Mouse (Mus musculus) midbrain, embryonic 15.5 days (tissue): ENCODE data around the gene Slc13a2. TPM values are rescaled to one million over a fixed set of nuclear protein-coding genes. Genes with fewer than 3 reads are reported as not detected.

Experiments used
- ATAC-seq: fragments of 200-750 bp; cut with Nextera tagmentation; replicated peaks from 2 replicates; pipeline ENCODE4 v1.8.0; 2017; ENCODE audit warnings: moderate TSS enrichment
- H3K27ac ChIP-seq: fragments of 300-500 bp; sonication (generic); 2 replicates; pipeline ENCODE4 v1.5.1; 2015; ENCODE audit warnings: mild to moderate bottlenecking, inconsistent platforms
- H3K27me3 ChIP-seq: fragments of 300-500 bp; sonication (generic); replicated peaks from 2 replicates; pipeline ENCODE4 v1.6.1; 2015; ENCODE audit warnings: inconsistent platforms
- H3K36me3 ChIP-seq: fragments of 300-500 bp; sonication (generic); replicated peaks from 2 replicates; pipeline ENCODE4 v1.6.1; 2015; ENCODE audit warnings: inconsistent platforms
- H3K4me1 ChIP-seq: fragments of 300-500 bp; sonication (generic); 2 replicates; pipeline ENCODE4 v1.6.1; 2015; ENCODE audit warnings: inconsistent platforms
- H3K4me2 ChIP-seq: fragments of 300-500 bp; sonication (generic); 2 replicates; pipeline ENCODE4 v1.6.1; 2015; ENCODE audit warnings: inconsistent platforms, mild to moderate bottlenecking, moderate library complexity
- H3K4me3 ChIP-seq: fragments of 300-500 bp; sonication (generic); 2 replicates; pipeline ENCODE4 v1.5.1; 2015; ENCODE audit warnings: mild to moderate bottlenecking, inconsistent platforms
- H3K9ac ChIP-seq: fragments of 300-500 bp; sonication (generic); 2 replicates; pipeline ENCODE4 v1.6.1; 2015; ENCODE audit warnings: mild to moderate bottlenecking, inconsistent platforms
- H3K9me3 ChIP-seq: fragments of 300-500 bp; sonication (generic); 2 replicates; pipeline ENCODE4 v1.6.1; 2016; ENCODE audit warnings: inconsistent platforms
- WGBS: fragments of 180-500 bp; shearing (Covaris S2); methylation state at CpG from one replicate; pipeline ENCODE4 v1.1.7; 2015; ENCODE audit warnings: mixed read lengths; 5-methylcytosine and 5-hydroxymethylcytosine counted together
- polyA plus RNA-seq: library from polyadenylated mRNA; unstranded; fragments of >200 nt; fragmentation: Nextera tagmentation; extraction: Ambion mirVana; gene quantifications from 2 replicates; pipeline ENCODE4 v1.2.1, GENCODE M21; 2015

The Slc13a2 gene
- polyA plus RNA-seq: not detected in 2 replicates

DNA sequence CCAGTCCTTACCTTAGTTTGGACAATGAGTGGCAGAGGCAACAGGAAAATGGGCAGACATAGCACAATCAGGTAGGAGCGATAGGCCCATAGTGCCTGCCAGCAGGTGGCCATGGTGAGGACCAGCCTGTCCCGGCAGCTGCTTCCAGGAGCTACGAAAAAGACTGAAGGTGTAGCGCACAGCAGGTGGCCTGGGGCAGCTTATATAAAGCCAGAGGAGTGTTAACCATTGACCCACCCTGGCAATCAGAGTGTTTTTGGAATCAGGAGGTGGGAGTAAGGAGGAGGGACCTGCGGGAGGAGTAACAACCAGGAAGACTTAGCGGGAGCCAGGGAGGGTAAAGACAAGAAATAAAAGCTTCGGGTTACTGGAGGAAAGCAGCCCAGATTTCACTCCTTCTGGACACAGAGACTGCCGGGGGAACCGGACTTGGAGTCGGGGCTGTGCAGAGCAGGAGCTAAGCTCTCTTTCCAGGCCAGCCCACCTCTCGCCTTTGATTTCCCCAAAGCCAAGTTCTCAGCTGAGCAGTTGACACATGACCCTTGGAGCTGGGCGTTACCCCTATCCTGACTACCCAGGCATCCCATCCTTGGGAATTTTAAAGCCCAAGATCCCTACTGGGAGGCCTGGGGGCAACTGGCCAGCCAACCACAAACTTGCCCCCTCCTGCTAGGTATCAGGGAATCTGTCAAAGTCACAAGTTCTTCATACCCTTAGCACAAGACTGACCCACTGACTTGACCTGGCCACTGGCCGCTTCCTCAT is at the start of gene Slc13a2:
TSS of gene Slc13a2 (minus strand) at position 163 of the 765 bp plus-strand sequence.
- no peaks in the 10 kb centered on the region for H3K4me1 ChIP-seq
- no peak for ATAC-seq
- H3K9ac ChIP-seq: no peak within 1 kb of the TSS
- no peak within 1 kb of the TSS for H3K4me3 ChIP-seq
- H3K36me3 ChIP-seq: no peaks in the 10 kb centered on the region
- H3K27me3 ChIP-seq: no peaks in the 10 kb centered on the region
- no peaks in the 10 kb centered on the region for H3K9me3 ChIP-seq
- no peak within 1 kb of the TSS for H3K27ac ChIP-seq
- H3K4me2 ChIP-seq: no peak within 1 kb of the TSS
- 34% methylated on average over 13 of the region's 13 CpGs for WGBS

DNA sequence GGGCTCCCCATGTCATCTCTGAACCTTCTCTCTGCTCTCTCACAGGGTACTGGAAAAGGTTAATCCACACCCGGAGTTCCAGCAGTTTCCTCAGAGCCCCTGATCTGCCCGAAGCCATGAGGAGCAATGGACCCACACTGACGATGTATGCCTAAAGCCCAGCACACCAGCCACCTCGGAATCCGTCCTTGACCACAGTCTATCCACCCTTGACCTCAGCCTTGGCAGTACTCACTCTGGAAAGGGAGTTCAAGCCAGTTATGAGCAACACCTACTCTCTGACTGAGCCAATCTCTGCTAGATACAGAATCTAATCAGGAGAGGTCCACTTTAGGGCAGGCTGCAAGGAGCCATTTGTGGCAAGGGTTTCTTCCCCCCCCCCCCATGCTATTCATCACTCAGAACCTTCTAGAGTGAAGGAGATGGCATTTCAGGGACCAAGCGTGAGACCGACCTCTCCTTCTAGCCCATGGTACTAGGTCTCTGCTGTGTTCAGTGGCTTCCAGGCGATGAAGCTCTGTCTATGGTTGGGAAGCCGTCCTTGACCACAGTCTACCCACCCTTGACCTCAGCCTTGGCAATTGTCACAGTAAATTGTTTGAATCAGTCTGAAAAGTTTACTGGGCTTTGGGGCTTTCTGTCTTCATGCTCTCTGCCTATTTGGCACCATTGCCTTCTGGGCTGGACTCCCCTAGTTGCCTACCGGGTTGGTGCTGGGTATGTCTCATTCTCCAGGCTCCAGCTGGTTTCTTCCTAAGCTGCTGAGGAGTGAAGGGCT is 49.5 kb upstream of the Slc13a2 start:
- H3K4me2 ChIP-seq: no peak overlapping the region
- no peak for ATAC-seq

DNA sequence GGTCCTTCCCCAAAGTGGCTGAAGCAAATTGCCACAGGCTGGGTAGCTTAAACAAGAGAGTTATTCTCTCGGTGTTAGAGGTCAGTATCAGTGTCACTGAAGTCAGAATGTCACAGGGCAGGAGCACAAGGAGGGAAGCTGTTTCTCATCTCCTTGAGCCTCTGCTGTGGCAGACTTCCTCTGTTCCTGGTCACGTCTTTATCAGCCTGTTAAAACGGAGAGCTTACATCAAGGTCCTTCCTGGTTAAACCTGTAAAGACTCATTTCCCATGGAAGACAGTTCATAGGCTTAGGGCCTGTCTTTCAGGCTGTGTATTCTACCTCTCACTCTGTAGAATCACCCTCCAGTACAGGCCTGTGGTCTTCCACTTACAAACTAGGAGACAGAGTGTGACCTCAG is 45.9 kb upstream of the Slc13a2 start:
- Histone ChIP-seq H3K4me2 (no peak overlapping the region), H3K36me3 (no peaks in the 10 kb centered on the region), H3K27me3 (no peaks in the 10 kb centered on the region; the same call in 1 of the 2 replicates), H3K27ac (no peak overlapping the region), H3K9ac (no peak overlapping the region), H3K4me3 (no peak overlapping the region), H3K4me1 (peaks cover 17% of the 10 kb centered on the region), H3K9me3 (no peaks in the 10 kb centered on the region)
- ATAC-seq: no peak
- 69% methylated on average over 3 of the region's 3 CpGs for WGBS

More for the DNA sequence above, 49.5 kb upstream of the Slc13a2 start:
- peaks cover 5% of the 10 kb centered on the region for H3K4me1 ChIP-seq
- no peak overlapping the region for H3K9ac ChIP-seq
- H3K4me3 ChIP-seq: no peak overlapping the region
- H3K27ac ChIP-seq: no peak overlapping the region
- 88% methylated on average over 10 of the region's 10 CpGs for WGBS
- no peaks in the 10 kb centered on the region for H3K27me3 ChIP-seq
- H3K36me3 ChIP-seq: peaks cover 14% of the 10 kb centered on the region; the same call in 1 of the 2 replicates
- no peaks in the 10 kb centered on the region for H3K9me3 ChIP-seq

DNA sequence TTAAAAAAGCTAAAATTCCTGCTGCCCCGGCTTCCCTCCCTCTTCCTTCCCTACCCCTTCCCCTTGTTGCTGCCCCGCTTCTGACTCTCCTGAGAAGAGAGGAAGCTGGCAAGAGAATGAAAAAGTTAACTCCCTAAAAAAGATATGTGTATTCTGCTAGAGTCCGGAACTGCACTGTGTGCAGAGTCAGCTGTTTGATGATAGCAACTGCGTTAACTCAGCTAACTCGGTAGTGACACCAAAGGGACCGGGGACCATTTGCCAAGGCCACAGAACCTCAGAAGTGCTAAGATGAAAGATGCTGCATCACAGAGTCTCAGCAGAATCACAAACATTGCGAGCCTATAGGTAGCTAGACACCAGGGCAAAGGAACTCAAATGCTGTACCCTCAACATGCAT is 45.5 kb upstream of the Slc13a2 start:
- WGBS: 92% methylated on average over 7 of the region's 7 CpGs
- H3K36me3 ChIP-seq: no peaks in the 10 kb centered on the region
- H3K9me3 ChIP-seq: no peaks in the 10 kb centered on the region
- no peak overlapping the region for H3K4me2 ChIP-seq
- peaks cover 17% of the 10 kb centered on the region for H3K4me1 ChIP-seq
- no peak for ATAC-seq
- no peak overlapping the region for H3K27ac ChIP-seq
- H3K27me3 ChIP-seq: no peaks in the 10 kb centered on the region; the same call in 1 of the 2 replicates
- no peak overlapping the region for H3K9ac ChIP-seq
- no peak overlapping the region for H3K4me3 ChIP-seq

DNA sequence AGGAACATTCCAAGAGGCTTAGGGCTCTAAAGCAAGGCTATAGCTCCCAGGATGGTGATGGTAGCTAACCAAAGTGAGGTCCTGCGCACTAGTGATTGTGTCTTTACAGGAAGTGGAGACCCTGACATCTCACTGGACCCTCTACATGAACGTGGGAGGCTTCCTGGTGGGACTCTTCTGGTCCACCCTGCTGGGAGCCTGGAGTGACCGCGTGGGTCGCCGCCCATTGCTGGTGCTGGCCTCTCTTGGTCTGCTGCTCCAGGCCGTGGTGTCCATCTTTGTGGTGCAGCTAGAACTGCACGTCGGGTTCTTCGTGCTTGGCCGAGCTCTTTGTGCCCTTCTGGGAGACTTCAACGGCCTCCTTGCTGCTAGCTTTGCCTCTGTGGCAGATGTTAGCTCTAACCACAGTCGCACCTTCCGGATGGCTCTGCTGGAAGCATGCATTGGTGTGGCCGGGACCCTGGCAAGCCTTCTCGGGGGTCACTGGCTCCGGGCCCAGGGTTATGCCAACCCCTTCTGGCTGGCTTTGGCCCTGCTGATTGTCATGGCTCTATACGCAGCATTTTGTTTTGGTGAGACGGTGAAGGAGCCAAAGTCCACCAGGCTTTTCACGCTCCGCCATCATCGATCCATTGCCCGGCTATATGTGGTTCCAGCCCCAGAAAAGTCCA is 44.4 kb upstream of the Slc13a2 start:
- peak; percentile 37 for ATAC-seq
- Histone ChIP-seq H3K4me1 (peaks cover 17% of the 10 kb centered on the region), H3K36me3 (no peaks in the 10 kb centered on the region), H3K27me3 (no peaks in the 10 kb centered on the region; the same call in 1 of the 2 replicates), H3K4me2 (peak overlapping the region; percentile 67), H3K4me3 (peak overlapping the region; percentile 90), H3K27ac (peak overlapping the region; percentile 85; the same call in 1 of the 2 replicates), H3K9me3 (no peaks in the 10 kb centered on the region), H3K9ac (peak overlapping the region; percentile 85)
- 51% methylated on average over 23 of the region's 23 CpGs for WGBS

DNA sequence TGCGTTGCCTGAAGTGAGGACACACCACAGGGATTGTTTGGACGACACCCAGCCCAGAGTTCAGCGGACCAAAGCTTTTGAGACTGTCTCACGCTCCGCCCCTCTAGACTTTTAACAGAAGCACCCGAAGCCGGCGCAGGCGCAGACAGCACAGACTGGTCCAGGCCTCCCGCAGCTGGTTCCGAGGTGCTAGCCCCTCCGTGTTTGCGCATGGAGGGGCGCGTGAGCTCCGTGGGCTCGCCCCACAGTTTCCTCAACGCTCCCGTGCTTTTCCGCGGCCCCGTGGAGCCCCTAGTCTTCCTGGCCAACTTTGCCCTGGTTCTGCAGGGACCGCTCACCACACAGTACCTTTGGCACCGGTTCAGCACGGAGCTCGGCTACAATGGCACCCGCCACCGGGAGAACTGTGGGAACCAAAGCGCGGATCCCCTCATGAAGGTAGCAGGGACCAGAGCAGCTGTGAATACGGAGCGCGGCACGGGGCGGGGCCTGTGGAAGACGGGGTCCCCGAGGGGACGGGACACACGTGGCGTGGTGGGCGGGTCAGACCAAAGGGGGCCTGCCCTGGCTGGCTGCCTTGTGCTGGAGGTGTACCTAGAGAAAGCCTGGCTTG is 43.7 kb upstream of the Slc13a2 start, which contains the start of gene Slc46a1:
TSS of gene Slc46a1 (plus strand) at position 130 of the 613 bp plus-strand sequence.
- Histone ChIP-seq H3K36me3 (no peaks in the 10 kb centered on the region), H3K4me1 (peaks cover 17% of the 10 kb centered on the region), H3K27me3 (no peaks in the 10 kb centered on the region; the same call in 1 of the 2 replicates), H3K9me3 (no peaks in the 10 kb centered on the region), H3K9ac (peak within 1 kb of the TSS; percentile 85), H3K4me2 (peak within 1 kb of the TSS; percentile 67), H3K4me3 (peak within 1 kb of the TSS; percentile 90), H3K27ac (peak within 1 kb of the TSS; percentile 85)
- under 1% methylated on average over 41 of the region's 41 CpGs for WGBS
- peak; percentile 94 for ATAC-seq

DNA sequence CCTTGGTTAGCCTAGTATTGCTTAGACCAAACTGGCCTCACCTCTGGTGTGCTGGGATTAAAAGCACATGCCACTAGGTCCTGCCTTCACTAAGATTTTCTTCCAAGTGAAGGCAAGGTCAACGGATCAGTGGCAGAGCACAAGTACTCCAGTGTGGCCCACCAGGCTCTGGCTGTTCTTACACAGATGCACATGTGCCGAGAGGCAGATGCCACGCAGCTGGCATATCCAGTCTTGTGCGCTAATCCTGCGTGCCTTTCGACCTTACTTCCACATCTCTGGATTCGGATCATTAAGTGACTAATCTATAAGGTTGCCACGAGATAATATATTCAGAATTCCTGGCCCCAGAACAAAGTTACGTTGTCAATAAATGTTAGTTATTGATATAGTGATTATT is 43.1 kb upstream of the Slc13a2 start:
- no peak for ATAC-seq
- WGBS: 20% methylated on average over 9 of the region's 9 CpGs
- Histone ChIP-seq H3K36me3 (no peaks in the 10 kb centered on the region), H3K27ac (no peak overlapping the region), H3K4me3 (peak overlapping the region; percentile 90), H3K9me3 (no peaks in the 10 kb centered on the region), H3K27me3 (no peaks in the 10 kb centered on the region; the same call in 1 of the 2 replicates), H3K4me1 (peaks cover 17% of the 10 kb centered on the region), H3K9ac (peak overlapping the region; percentile 85), H3K4me2 (peak overlapping the region; percentile 67)

DNA sequence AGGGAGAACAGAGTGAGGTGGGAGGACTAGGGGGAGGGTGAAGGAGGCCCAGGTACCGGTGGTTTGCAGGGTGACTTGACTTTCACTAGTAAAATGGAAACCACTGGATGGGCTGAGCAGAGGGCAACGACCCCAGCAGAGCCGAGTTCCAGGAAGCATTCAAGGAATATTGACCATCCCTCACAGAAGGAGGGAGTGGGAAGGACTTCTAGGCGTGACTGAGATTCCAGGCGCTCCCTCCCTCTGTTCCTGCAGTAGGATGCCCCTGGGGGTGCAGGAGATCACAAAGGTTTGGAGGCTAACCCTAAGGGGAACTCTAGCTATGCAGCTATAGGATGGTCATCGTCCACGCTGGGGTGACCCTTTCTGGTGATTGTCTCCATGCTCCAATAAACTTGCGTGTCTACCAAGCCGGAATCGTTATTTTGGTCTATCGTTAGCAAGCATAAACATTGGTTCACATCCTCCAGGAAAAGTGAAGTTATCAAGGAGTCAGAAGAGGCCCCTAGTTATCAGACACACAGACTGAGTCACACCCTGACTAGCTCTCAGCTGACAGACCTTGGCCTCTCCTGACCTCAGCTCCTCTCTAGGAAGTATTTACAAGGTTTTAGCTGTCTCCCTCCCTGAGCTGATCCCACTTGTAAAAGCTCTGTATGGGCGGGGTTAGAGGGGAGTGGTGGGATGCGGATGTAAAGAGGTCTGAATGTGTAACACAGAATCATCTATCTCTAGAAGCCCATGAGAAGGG is 41.4 kb upstream of the Slc13a2 start:
- H3K9ac ChIP-seq: no peak overlapping the region
- WGBS: 74% methylated on average over 13 of the region's 13 CpGs
- H3K27me3 ChIP-seq: no peaks in the 10 kb centered on the region; the same call in 1 of the 2 replicates
- no peaks in the 10 kb centered on the region for H3K9me3 ChIP-seq
- H3K4me2 ChIP-seq: no peak overlapping the region
- peaks cover 17% of the 10 kb centered on the region for H3K4me1 ChIP-seq
- H3K36me3 ChIP-seq: no peaks in the 10 kb centered on the region
- ATAC-seq: no peak
- no peak overlapping the region for H3K27ac ChIP-seq
- H3K4me3 ChIP-seq: no peak overlapping the region

DNA sequence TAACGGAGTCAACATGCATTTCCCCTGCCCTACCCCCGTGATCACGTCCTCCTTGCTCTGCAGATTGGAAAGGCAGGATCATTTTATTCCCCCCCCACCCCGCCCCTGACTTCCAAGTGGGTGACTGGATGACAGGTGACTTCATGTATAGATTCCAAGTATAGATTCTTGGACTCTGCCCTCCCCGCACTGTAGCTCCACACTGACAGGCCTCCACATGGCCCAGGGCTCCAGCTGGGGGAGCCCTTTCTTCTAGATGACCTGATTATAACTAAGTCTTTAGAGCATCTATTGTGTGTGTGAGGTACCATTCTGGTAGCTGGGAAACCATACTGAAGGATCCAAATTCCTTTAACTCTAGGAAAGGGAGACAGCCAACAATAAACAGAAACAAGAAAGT is 40.7 kb upstream of the Slc13a2 start:
- no peak overlapping the region for H3K4me3 ChIP-seq
- H3K27ac ChIP-seq: no peak overlapping the region
- no peak overlapping the region for H3K9ac ChIP-seq
- peaks cover 17% of the 10 kb centered on the region for H3K4me1 ChIP-seq
- ATAC-seq: no peak
- H3K9me3 ChIP-seq: no peaks in the 10 kb centered on the region
- H3K27me3 ChIP-seq: no peaks in the 10 kb centered on the region; the same call in 1 of the 2 replicates
- WGBS: 78% methylated on average over 5 of the region's 5 CpGs
- H3K36me3 ChIP-seq: no peaks in the 10 kb centered on the region
- no peak overlapping the region for H3K4me2 ChIP-seq

DNA sequence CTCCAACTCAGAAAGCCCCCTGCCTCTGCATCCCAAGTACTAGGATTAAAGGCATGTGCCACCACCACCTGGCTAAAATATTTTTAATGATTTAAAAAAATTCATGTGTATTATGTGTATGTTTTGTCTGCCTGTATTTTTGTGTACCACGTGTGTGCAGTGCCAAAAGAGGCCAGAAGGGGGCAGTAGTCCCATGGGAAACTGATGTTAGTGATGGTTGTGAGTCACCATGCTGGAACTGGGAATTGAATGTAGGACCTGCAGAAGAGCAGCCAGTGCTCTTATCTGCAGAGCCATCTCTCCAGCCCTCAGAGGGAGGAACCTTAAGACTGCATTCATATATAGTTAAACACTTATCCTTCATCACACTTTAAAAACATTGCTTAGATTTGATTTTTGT is 39.9 kb upstream of the Slc13a2 start:
- ATAC-seq: no peak
- H3K27me3 ChIP-seq: no peaks in the 10 kb centered on the region; the same call in 1 of the 2 replicates
- no peak overlapping the region for H3K4me3 ChIP-seq
- H3K4me1 ChIP-seq: peaks cover 16% of the 10 kb centered on the region
- H3K4me2 ChIP-seq: no peak overlapping the region
- H3K36me3 ChIP-seq: no peaks in the 10 kb centered on the region
- H3K27ac ChIP-seq: no peak overlapping the region
- no peak overlapping the region for H3K9ac ChIP-seq
- no peaks in the 10 kb centered on the region for H3K9me3 ChIP-seq
- 68% methylated on average over 1 of the region's 1 CpGs for WGBS

DNA sequence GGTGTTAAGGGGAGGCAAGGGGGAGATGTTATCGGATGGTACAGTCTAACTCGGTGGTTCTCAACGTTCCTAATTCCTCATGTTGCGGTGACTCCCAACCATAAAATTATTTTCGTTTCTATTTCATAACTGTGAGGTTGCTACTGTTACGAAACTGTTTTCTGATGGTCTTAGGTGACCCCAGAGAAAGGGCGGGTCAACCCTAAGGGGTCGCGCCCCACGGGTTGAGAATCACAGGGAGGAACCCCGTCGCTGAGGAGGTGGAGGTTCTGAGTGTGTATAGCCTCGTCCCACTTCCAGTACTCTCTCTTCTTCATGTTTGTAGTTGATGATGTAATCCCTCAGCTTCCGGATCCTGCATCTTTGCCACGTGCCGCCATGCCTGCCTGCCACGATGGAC is 36.7 kb upstream of the Slc13a2 start:
- Histone ChIP-seq H3K27ac (no peak overlapping the region), H3K4me1 (no peaks in the 10 kb centered on the region), H3K9ac (no peak overlapping the region), H3K4me2 (no peak overlapping the region), H3K36me3 (no peaks in the 10 kb centered on the region), H3K9me3 (no peaks in the 10 kb centered on the region), H3K27me3 (no peaks in the 10 kb centered on the region), H3K4me3 (no peak overlapping the region)
- 83% methylated on average over 17 of the region's 17 CpGs for WGBS
- ATAC-seq: no peak
